17 mouse cellular contexts compared by ENCODE assay signal in the genomic region with DNA sequence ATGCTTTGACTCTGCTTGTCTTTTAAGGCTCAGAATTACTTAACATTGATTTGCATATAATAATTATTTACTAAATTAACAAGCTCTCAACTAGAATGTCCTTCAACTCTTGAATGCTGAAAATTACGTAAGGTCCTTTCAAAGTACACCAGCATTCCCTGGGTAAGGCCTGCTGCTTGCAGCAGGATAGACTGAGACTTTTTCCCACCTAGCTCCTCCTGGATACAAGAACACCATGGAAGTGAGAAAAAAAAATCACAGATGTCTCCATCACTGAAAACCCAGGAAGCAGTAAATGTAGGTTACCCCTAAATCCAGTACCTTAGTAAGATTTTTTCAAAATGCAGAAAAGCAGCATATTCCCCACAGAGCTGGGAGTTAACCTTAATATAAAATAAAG.
"Had no signal": no experiment of that assay in that cellular context is flagged by ENCODE, and none has a peak within 500 bp of the region (broad histone marks: within the 10 kb centered on the region; RNA-seq: fewer than 3 reads in every experiment).

No protein-coding gene starts in this region.

- DNase-seq: kidney, postnatal 25 days; liver; lung, adult 18-20 months; lung, postnatal 10 days; lung, postnatal 36 days; thymus, adult 18-20 months; thymus, postnatal 36 days had no signal

- H3K4me2 ChIP-seq: intestine, embryonic 15.5 days; kidney, embryonic 15.5 days; limb, embryonic 13.5 days; liver, embryonic 12.5 days; liver, embryonic 15.5 days; lung, embryonic 15.5 days; midbrain, embryonic 13.5 days had no signal

- H3K4me1 ChIP-seq: intestine, embryonic 15.5 days; kidney, embryonic 15.5 days; limb, embryonic 10.5 days; limb, embryonic 13.5 days; liver, embryonic 12.5 days; liver, embryonic 15.5 days; lung, embryonic 15.5 days; megakaryocyte, embryonic 14.5 days had no signal

- ATAC-seq: intestine, embryonic 15.5 days; liver, embryonic 12.5 days; midbrain, embryonic 13.5 days had no signal

- H3K27me3 ChIP-seq: intestine, embryonic 15.5 days; kidney, embryonic 15.5 days; limb, embryonic 13.5 days; liver, embryonic 12.5 days; liver, embryonic 15.5 days; lung, embryonic 15.5 days; megakaryocyte, embryonic 14.5 days; midbrain, embryonic 13.5 days had no signal

- H3K36me3 ChIP-seq: intestine, embryonic 15.5 days; kidney, embryonic 15.5 days; limb, embryonic 10.5 days; limb, embryonic 13.5 days; liver, embryonic 12.5 days; liver, embryonic 15.5 days; lung, embryonic 15.5 days; midbrain, embryonic 10.5 days; midbrain, embryonic 13.5 days had no signal

- H3K9ac ChIP-seq: intestine, embryonic 15.5 days; kidney, embryonic 15.5 days; limb, embryonic 13.5 days; liver, embryonic 12.5 days; liver, embryonic 15.5 days; lung, embryonic 15.5 days; midbrain, embryonic 13.5 days had no signal

- H3K4me3 ChIP-seq: intestine, embryonic 15.5 days; kidney, embryonic 15.5 days; limb, embryonic 10.5 days; limb, embryonic 13.5 days; liver, embryonic 12.5 days; liver, embryonic 15.5 days; lung, embryonic 15.5 days; megakaryocyte, embryonic 14.5 days; midbrain, embryonic 10.5 days; midbrain, embryonic 13.5 days had no signal

- H3K27ac ChIP-seq: intestine, embryonic 15.5 days; kidney, embryonic 15.5 days; limb, embryonic 10.5 days; limb, embryonic 13.5 days; liver, embryonic 12.5 days; liver, embryonic 15.5 days; lung, embryonic 15.5 days; midbrain, embryonic 10.5 days; midbrain, embryonic 13.5 days had no signal

- H3K9me3 ChIP-seq: intestine, embryonic 15.5 days; kidney, embryonic 15.5 days; limb, embryonic 10.5 days; limb, embryonic 13.5 days; liver, embryonic 12.5 days; liver, embryonic 15.5 days; lung, embryonic 15.5 days; midbrain, embryonic 10.5 days; midbrain, embryonic 13.5 days had no signal
